Mouse (Mus musculus): Measurements from ENCODE around the gene Arl2bp. TPM values are rescaled to one million over a fixed set of nuclear protein-coding genes. Genes with fewer than 3 reads are reported as not detected.
A peak's percentile ranks its signal among the peaks of the same experiment; 100 is the strongest.

Arl2bp gene
- polyA plus RNA-seq, 1 experiment from 2014 or later = 129 TPM

- no peaks in the 10 kb centered on the region for H3K9me3 ChIP-seq
- no peaks in the 10 kb centered on the region for H3K27me3 ChIP-seq (replicated peaks)
- no peak overlapping the region for H3K9ac ChIP-seq
- no peaks in the 10 kb centered on the region for H3K36me3 ChIP-seq
- 78% methylated on average over 4 of the region's 4 CpGs for WGBS
- H3K4me2 ChIP-seq = no peak overlapping the region
- ATAC-seq (ENCODE audit: insufficient read depth, low FRiP score, low read depth) = peak; percentile 91
- no peak overlapping the region for H3K4me3 ChIP-seq (replicated peaks)
- H3K27ac ChIP-seq = peak overlapping the region; percentile 9; the same call in 1 of the 2 replicates
- no peaks in the 10 kb centered on the region for H3K4me1 ChIP-seq
These were observed 6.0 kb upstream of the Arl2bp start for GRCm38 (mm10) chr8:94660418-94660817.

GRCm38 (mm10) chr8:94664722-94665121 is 1.7 kb upstream of the Arl2bp start:
- no peak overlapping the region for H3K4me3 ChIP-seq (replicated peaks)
- H3K9ac ChIP-seq = no peak overlapping the region
- no peak overlapping the region for H3K4me2 ChIP-seq
- WGBS = 60% methylated on average over 2 of the region's 2 CpGs
- H3K4me1 ChIP-seq = 0 out of 2 replicates have a peak, but pooled peaks cover 6% of the 10 kb centered on the region
- H3K27me3 ChIP-seq (replicated peaks) = no peaks in the 10 kb centered on the region
- no peaks in the 10 kb centered on the region for H3K9me3 ChIP-seq
- ATAC-seq (ENCODE audit: insufficient read depth, low FRiP score, low read depth) = no peak
- H3K27ac ChIP-seq = no peak overlapping the region
- 0 out of 2 replicates have a peak, but pooled peaks cover 3% of the 10 kb centered on the region for H3K36me3 ChIP-seq

- H3K27me3 ChIP-seq (replicated peaks) = no peaks in the 10 kb centered on the region
- H3K36me3 ChIP-seq = peaks cover 23% of the 10 kb centered on the region
- no peak overlapping the region for H3K4me2 ChIP-seq
- H3K4me1 ChIP-seq = peaks cover 11% of the 10 kb centered on the region
- ATAC-seq (ENCODE audit: insufficient read depth, low FRiP score, low read depth) = no peak
- H3K9me3 ChIP-seq = no peaks in the 10 kb centered on the region
- H3K9ac ChIP-seq = no peak overlapping the region
- 64% methylated on average over 5 of the region's 5 CpGs for WGBS
- no peak overlapping the region for H3K4me3 ChIP-seq (replicated peaks)
- H3K27ac ChIP-seq = no peak overlapping the region
These were observed 8.0 kb downstream of the Arl2bp start for GRCm38 (mm10) chr8:94674384-94674783.

- WGBS = 93% methylated on average over 6 of the region's 6 CpGs
- no peak overlapping the region for H3K27ac ChIP-seq
- H3K4me2 ChIP-seq = no peak overlapping the region
- H3K9ac ChIP-seq = no peak overlapping the region
- no peak for ATAC-seq (ENCODE audit: insufficient read depth, low FRiP score, low read depth)
- H3K4me1 ChIP-seq = peaks cover 15% of the 10 kb centered on the region
- H3K36me3 ChIP-seq = peaks cover 17% of the 10 kb centered on the region
- no peak overlapping the region for H3K4me3 ChIP-seq (replicated peaks)
- H3K9me3 ChIP-seq = no peaks in the 10 kb centered on the region
- H3K27me3 ChIP-seq (replicated peaks) = no peaks in the 10 kb centered on the region
These were observed 9.5 kb downstream of the Arl2bp start for GRCm38 (mm10) chr8:94675923-94676322.

GRCm38 (mm10) chr8:94678582-94678981 is 12.2 kb downstream of the Arl2bp start:
- no peak overlapping the region for H3K4me3 ChIP-seq (replicated peaks)
- WGBS = 17% methylated on average over 9 of the region's 9 CpGs
- H3K4me1 ChIP-seq = peaks cover 21% of the 10 kb centered on the region
- H3K9ac ChIP-seq = no peak overlapping the region
- no peaks in the 10 kb centered on the region for H3K27me3 ChIP-seq (replicated peaks)
- ATAC-seq (ENCODE audit: insufficient read depth, low FRiP score, low read depth) = peak; percentile 47; the same call in 1 of the 2 replicates
- peaks cover 7% of the 10 kb centered on the region for H3K36me3 ChIP-seq
- H3K27ac ChIP-seq = peak overlapping the region; percentile 73
- H3K4me2 ChIP-seq = 0 out of 2 replicates have a peak overlapping the region, but pooled peaks have one; percentile 9
- H3K9me3 ChIP-seq = no peaks in the 10 kb centered on the region

GRCm38 (mm10) chr8:94680414-94680813 is 14.0 kb downstream of the Arl2bp start:
- no peak overlapping the region for H3K4me2 ChIP-seq
- ATAC-seq (ENCODE audit: insufficient read depth, low FRiP score, low read depth) = no peak
- no peaks in the 10 kb centered on the region for H3K9me3 ChIP-seq
- H3K27ac ChIP-seq = no peak overlapping the region
- 90% methylated on average over 3 of the region's 3 CpGs for WGBS
- H3K36me3 ChIP-seq = no peaks in the 10 kb centered on the region
- H3K4me3 ChIP-seq (replicated peaks) = no peak overlapping the region
- no peaks in the 10 kb centered on the region for H3K27me3 ChIP-seq (replicated peaks)
- H3K9ac ChIP-seq = no peak overlapping the region
- peaks cover 21% of the 10 kb centered on the region for H3K4me1 ChIP-seq

- Histone ChIP-seq H3K27ac (peak overlapping the region; percentile 85), H3K4me2 (peak overlapping the region; percentile 17), H3K9me3 (no peaks in the 10 kb centered on the region), H3K4me1 (peaks cover 21% of the 10 kb centered on the region), H3K27me3 (replicated peaks) (no peaks in the 10 kb centered on the region), H3K9ac (no peak overlapping the region), H3K4me3 (replicated peaks) (no peak overlapping the region), H3K36me3 (no peaks in the 10 kb centered on the region)
- peak; percentile 79 for ATAC-seq (ENCODE audit: insufficient read depth, low FRiP score, low read depth)
- 59% methylated on average over 16 of the region's 16 CpGs for WGBS
These were observed 16.5 kb downstream of the Arl2bp start for GRCm38 (mm10) chr8:94682732-94683524.

GRCm38 (mm10) chr8:94684287-94684686 is 17.9 kb downstream of the Arl2bp start:
- H3K27me3 ChIP-seq (replicated peaks) = no peaks in the 10 kb centered on the region
- H3K36me3 ChIP-seq = no peaks in the 10 kb centered on the region
- no peak overlapping the region for H3K9ac ChIP-seq
- H3K9me3 ChIP-seq = no peaks in the 10 kb centered on the region
- peak overlapping the region; percentile 85 for H3K27ac ChIP-seq
- WGBS = 67% methylated on average over 4 of the region's 4 CpGs
- no peak overlapping the region for H3K4me2 ChIP-seq
- no peak overlapping the region for H3K4me3 ChIP-seq (replicated peaks)
- H3K4me1 ChIP-seq = 0 out of 2 replicates have a peak, but pooled peaks cover 11% of the 10 kb centered on the region
- ATAC-seq (ENCODE audit: insufficient read depth, low FRiP score, low read depth) = no peak

- no peaks in the 10 kb centered on the region for H3K9me3 ChIP-seq
- peak overlapping the region; percentile 70 for H3K27ac ChIP-seq
- H3K4me1 ChIP-seq = 0 out of 2 replicates have a peak, but pooled peaks cover 5% of the 10 kb centered on the region
- no peaks in the 10 kb centered on the region for H3K27me3 ChIP-seq (replicated peaks)
- H3K4me3 ChIP-seq (replicated peaks) = no peak overlapping the region
- ATAC-seq (ENCODE audit: insufficient read depth, low FRiP score, low read depth) = peak; percentile 54
- peak overlapping the region; percentile 25 for H3K4me2 ChIP-seq
- H3K36me3 ChIP-seq = no peaks in the 10 kb centered on the region
- H3K9ac ChIP-seq = no peak overlapping the region
- 50% methylated on average over 9 of the region's 9 CpGs for WGBS
These were observed 19.6 kb downstream of the Arl2bp start for GRCm38 (mm10) chr8:94685953-94686352.

GRCm38 (mm10) chr8:94694701-94695100 is 28.3 kb downstream of the Arl2bp start:
- Histone ChIP-seq H3K27me3 (replicated peaks) (peaks cover 42% of the 10 kb centered on the region), H3K4me1 (peaks cover 19% of the 10 kb centered on the region; the same call in 1 of the 2 replicates), H3K9me3 (no peaks in the 10 kb centered on the region), H3K36me3 (no peaks in the 10 kb centered on the region), H3K4me3 (replicated peaks) (peak overlapping the region; percentile 57), H3K4me2 (peak overlapping the region; percentile 92), H3K9ac (no peak overlapping the region), H3K27ac (no peak overlapping the region)
- ATAC-seq (ENCODE audit: insufficient read depth, low FRiP score, low read depth) = no peak
- 9% methylated on average over 6 of the region's 6 CpGs for WGBS

GRCm38 (mm10) chr8:94695341-94695993 is 29.1 kb downstream of the Arl2bp start:
- peak overlapping the region; percentile 92 for H3K4me2 ChIP-seq
- H3K9ac ChIP-seq = peak overlapping the region; percentile 22; the same call in 1 of the 2 replicates
- no peak overlapping the region for H3K27ac ChIP-seq
- H3K4me1 ChIP-seq = peaks cover 19% of the 10 kb centered on the region; the same call in 1 of the 2 replicates
- peaks cover 42% of the 10 kb centered on the region for H3K27me3 ChIP-seq (replicated peaks)
- H3K9me3 ChIP-seq = no peaks in the 10 kb centered on the region
- peak overlapping the region; percentile 57 for H3K4me3 ChIP-seq (replicated peaks)
- under 1% methylated on average over 31 of the region's 31 CpGs for WGBS
- H3K36me3 ChIP-seq = no peaks in the 10 kb centered on the region
- peak; percentile 59 for ATAC-seq (ENCODE audit: insufficient read depth, low FRiP score, low read depth)

- under 1% methylated on average over 40 of the region's 41 CpGs for WGBS
- Histone ChIP-seq H3K9me3 (no peaks in the 10 kb centered on the region), H3K36me3 (no peaks in the 10 kb centered on the region), H3K4me1 (peaks cover 19% of the 10 kb centered on the region; the same call in 1 of the 2 replicates), H3K27me3 (replicated peaks) (peaks cover 42% of the 10 kb centered on the region), H3K4me2 (peak within 1 kb of the TSS; percentile 92), H3K4me3 (replicated peaks) (peak within 1 kb of the TSS; percentile 57), H3K9ac (peak within 1 kb of the TSS; percentile 22; the same call in 1 of the 2 replicates), H3K27ac (no peak within 1 kb of the TSS)
- ATAC-seq (ENCODE audit: insufficient read depth, low FRiP score, low read depth) = peak; percentile 78
These were observed 29.6 kb downstream of the Arl2bp start, which contains the start of gene Pllp for GRCm38 (mm10) chr8:94695994-94696384. Pllp (minus strand) TSS chr8:94696278.

Measured in stomach, embryonic 15.5 days (tissue).